Mouse (Mus musculus): ENCODE data around the gene Nfrkb. TPM values are rescaled to one million over a fixed set of nuclear protein-coding genes. Genes with fewer than 3 reads are reported as not detected.

The Nfrkb gene
- 25.8 and 28.0 TPM in 2 replicates for polyA plus RNA-seq (2016; fragmentation: Nextera tagmentation; extraction: Ambion mirVana)

DNA sequence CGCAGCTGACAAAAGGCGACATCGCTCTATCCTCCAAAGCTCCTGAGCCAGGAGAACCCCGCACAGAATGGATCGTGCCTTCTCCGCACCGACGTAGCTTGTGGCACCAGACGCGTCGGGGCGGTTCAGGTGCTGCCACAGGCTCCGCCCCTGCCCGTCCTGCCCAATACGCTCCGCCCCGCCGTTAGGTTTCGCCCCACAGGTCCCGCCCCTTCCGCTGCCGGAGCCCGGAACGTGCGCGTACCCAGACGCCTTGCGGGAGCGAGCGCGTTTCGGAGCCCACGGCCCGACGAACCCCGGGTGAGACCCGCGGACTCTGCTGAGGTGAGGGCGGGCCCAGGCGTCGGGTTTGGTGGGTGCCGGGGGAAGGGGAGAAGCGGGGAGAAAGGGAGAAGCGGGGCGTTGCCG is at the start of gene Nfrkb:
Gene Nfrkb (plus strand): TSS at position 246 of the 408 bp plus-strand sequence.
- peak; percentile 92 for ATAC-seq (ENCODE audit: insufficient number of reproducible peaks, insufficient read depth, low FRiP score, low TSS enrichment)
- H3K27me3 ChIP-seq, result no peaks in the 10 kb centered on the region
- H3K36me3 ChIP-seq, result peaks cover 10% of the 10 kb centered on the region
- peak within 1 kb of the TSS; percentile 83 for H3K9ac ChIP-seq
- under 1% methylated on average over 45 of the region's 46 CpGs for WGBS
- peak within 1 kb of the TSS; percentile 41 for H3K27ac ChIP-seq
- H3K4me3 ChIP-seq, result peak within 1 kb of the TSS; percentile 97
- peaks cover 10% of the 10 kb centered on the region; the same call in 1 of the 2 replicates for H3K4me1 ChIP-seq
- H3K9me3 ChIP-seq, result no peaks in the 10 kb centered on the region
- H3K4me2 ChIP-seq (replicated peaks), result peak within 1 kb of the TSS; percentile 83

DNA sequence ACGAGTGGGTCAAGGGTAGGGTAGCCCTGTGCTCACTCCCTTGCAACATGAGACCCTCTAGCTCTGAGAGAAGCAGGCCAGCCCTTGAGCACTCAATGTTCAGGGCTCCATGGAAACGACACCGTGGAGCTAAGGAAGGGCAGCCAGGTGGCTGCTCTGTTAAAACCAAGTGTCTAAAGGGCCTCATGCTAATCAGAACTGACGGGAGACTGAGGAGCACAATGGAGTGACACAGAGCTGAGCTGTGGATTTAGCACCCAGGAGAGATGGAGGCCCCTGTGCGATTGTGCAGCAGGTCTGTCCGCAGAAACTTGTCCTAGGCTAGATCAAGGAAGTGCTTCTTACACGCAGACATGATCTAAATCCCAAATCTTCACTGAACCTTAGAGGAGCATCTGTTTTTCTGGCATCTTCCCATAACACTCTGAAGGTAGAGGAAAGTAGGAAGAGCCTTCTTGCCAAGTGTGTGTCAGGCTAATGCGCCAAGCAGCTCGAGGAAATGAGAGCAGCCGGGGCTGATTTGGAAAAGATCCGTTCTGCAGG is 41.6 kb upstream of the Nfrkb start:
- Histone ChIP-seq H3K4me1 (peaks cover 3% of the 10 kb centered on the region; the same call in 1 of the 2 replicates), H3K9ac (no peak overlapping the region), H3K9me3 (no peaks in the 10 kb centered on the region), H3K27ac (no peak overlapping the region), H3K27me3 (no peaks in the 10 kb centered on the region), H3K4me2 (replicated peaks) (no peak overlapping the region), H3K4me3 (no peak overlapping the region), H3K36me3 (peaks cover 7% of the 10 kb centered on the region; the same call in 1 of the 2 replicates)
- no peak for ATAC-seq (ENCODE audit: insufficient number of reproducible peaks, insufficient read depth, low FRiP score, low TSS enrichment)
- WGBS, result 71% methylated on average over 11 of the region's 11 CpGs

DNA sequence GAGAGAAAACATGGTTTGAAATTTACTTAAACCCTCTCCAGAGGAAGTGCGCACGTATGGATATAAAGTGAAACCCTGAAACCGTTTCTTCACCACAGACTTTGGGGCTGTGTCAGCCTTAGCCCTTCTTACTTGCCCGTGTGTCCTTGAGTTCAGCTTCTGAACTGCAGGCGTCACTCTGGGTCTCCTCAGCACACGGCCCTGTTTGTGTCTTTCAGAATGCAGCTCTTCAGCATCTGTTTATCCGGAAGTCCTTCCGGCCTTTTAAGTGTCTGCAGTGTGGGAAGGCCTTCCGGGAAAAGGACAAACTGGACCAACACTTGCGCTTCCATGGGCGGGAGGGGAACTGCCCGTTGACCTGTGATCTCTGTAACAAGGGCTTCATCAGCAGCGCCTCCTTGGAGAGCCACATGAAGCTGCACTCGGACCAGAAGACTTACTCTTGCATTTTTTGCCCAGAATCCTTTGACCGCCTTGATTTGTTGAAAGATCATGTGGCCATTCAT is 39.4 kb upstream of the Nfrkb start:
- H3K4me2 ChIP-seq (replicated peaks), result no peak overlapping the region
- 0 out of 2 replicates have a peak, but pooled peaks cover 3% of the 10 kb centered on the region for H3K36me3 ChIP-seq
- no peak for ATAC-seq (ENCODE audit: insufficient number of reproducible peaks, insufficient read depth, low FRiP score, low TSS enrichment)
- H3K4me1 ChIP-seq, result peaks cover 3% of the 10 kb centered on the region; the same call in 1 of the 2 replicates
- H3K4me3 ChIP-seq, result no peak overlapping the region
- WGBS, result 67% methylated on average over 15 of the region's 15 CpGs
- no peaks in the 10 kb centered on the region for H3K27me3 ChIP-seq
- H3K9me3 ChIP-seq, result no peaks in the 10 kb centered on the region
- no peak overlapping the region for H3K27ac ChIP-seq
- no peak overlapping the region for H3K9ac ChIP-seq

GRCm38 (mm10) chr9:31348458-31348857 is 37.5 kb upstream of the Nfrkb start:
- WGBS, result 80% methylated on average over 4 of the region's 4 CpGs

GRCm38 (mm10) chr9:31348915-31349314 is 37.1 kb upstream of the Nfrkb start:
- Histone ChIP-seq H3K27ac (no peak overlapping the region), H3K27me3 (no peaks in the 10 kb centered on the region), H3K9ac (no peak overlapping the region), H3K4me1 (0 out of 2 replicates have a peak, but pooled peaks cover 3% of the 10 kb centered on the region), H3K9me3 (no peaks in the 10 kb centered on the region), H3K4me3 (no peak overlapping the region), H3K4me2 (replicated peaks) (no peak overlapping the region), H3K36me3 (peaks cover 10% of the 10 kb centered on the region)
- WGBS, result 71% methylated on average over 11 of the region's 11 CpGs
- ATAC-seq (ENCODE audit: insufficient number of reproducible peaks, insufficient read depth, low FRiP score, low TSS enrichment), result no peak

More at GRCm38 (mm10) chr9:31348458-31348857, 37.5 kb upstream of the Nfrkb start:
- Histone ChIP-seq H3K36me3 (peaks cover 6% of the 10 kb centered on the region), H3K4me1 (0 out of 2 replicates have a peak, but pooled peaks cover 3% of the 10 kb centered on the region), H3K27me3 (no peaks in the 10 kb centered on the region), H3K9ac (no peak overlapping the region), H3K4me2 (replicated peaks) (no peak overlapping the region), H3K27ac (no peak overlapping the region), H3K9me3 (no peaks in the 10 kb centered on the region), H3K4me3 (no peak overlapping the region)
- no peak for ATAC-seq (ENCODE audit: insufficient number of reproducible peaks, insufficient read depth, low FRiP score, low TSS enrichment)

DNA sequence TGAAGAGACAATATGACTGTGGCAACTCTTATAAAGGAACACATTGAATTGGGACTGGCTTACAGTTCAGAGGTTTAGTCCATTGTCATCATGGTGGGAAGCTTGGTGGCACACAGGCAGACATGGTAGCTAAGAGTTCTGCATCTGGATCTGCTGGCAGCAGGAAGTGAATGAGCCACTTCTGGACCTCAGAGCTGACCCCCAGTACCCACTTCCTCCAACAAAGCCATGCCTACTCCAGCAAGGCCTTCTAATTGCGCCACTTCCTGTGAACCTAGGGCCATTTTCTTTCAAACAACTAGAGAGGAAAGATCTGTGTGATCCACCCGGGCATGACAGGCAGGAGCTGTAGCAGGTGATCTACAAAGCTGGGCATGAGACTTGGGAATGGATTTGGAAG is 33.3 kb upstream of the Nfrkb start:
- no peaks in the 10 kb centered on the region for H3K27me3 ChIP-seq
- no peaks in the 10 kb centered on the region for H3K4me1 ChIP-seq
- no peak overlapping the region for H3K4me3 ChIP-seq
- no peak overlapping the region for H3K9ac ChIP-seq
- no peak overlapping the region for H3K27ac ChIP-seq
- peaks cover 26% of the 10 kb centered on the region for H3K36me3 ChIP-seq
- 80% methylated on average over 2 of the region's 2 CpGs for WGBS
- ATAC-seq (ENCODE audit: insufficient number of reproducible peaks, insufficient read depth, low FRiP score, low TSS enrichment), result no peak
- H3K9me3 ChIP-seq, result no peaks in the 10 kb centered on the region
- H3K4me2 ChIP-seq (replicated peaks), result no peak overlapping the region

DNA sequence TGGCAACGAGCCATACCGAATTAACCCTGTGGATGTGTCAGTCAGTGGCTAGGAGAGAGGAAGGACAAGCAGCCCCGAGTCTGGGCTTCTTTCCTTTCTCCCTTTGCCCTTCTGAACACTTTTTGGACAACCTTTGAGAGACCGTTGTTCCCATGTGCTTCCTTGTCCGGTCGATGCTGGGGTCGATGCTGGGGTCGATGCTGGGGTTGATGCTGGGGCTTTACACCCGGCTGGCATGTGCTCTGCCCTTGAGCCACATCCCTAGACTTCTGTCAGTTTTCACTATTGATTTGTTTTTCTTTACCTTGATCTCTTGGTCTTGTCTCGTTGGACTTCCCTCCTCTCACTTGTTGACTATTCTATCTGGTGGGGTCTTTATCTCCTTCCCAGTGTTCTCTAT is 32.5 kb upstream of the Nfrkb start:
- H3K27ac ChIP-seq, result no peak overlapping the region
- 83% methylated on average over 10 of the region's 10 CpGs for WGBS
- H3K4me2 ChIP-seq (replicated peaks), result no peak overlapping the region
- no peaks in the 10 kb centered on the region for H3K9me3 ChIP-seq
- ATAC-seq (ENCODE audit: insufficient number of reproducible peaks, insufficient read depth, low FRiP score, low TSS enrichment), result no peak
- no peak overlapping the region for H3K4me3 ChIP-seq
- H3K36me3 ChIP-seq, result peaks cover 27% of the 10 kb centered on the region
- no peaks in the 10 kb centered on the region for H3K27me3 ChIP-seq
- no peaks in the 10 kb centered on the region for H3K4me1 ChIP-seq
- H3K9ac ChIP-seq, result no peak overlapping the region

GRCm38 (mm10) chr9:31354051-31354450 is 31.9 kb upstream of the Nfrkb start:
- H3K36me3 ChIP-seq, result peaks cover 31% of the 10 kb centered on the region
- no peak overlapping the region for H3K4me2 ChIP-seq (replicated peaks)
- H3K9ac ChIP-seq, result no peak overlapping the region
- no peak overlapping the region for H3K4me3 ChIP-seq
- no peak for ATAC-seq (ENCODE audit: insufficient number of reproducible peaks, insufficient read depth, low FRiP score, low TSS enrichment)
- no peak overlapping the region for H3K27ac ChIP-seq
- no peaks in the 10 kb centered on the region for H3K9me3 ChIP-seq
- WGBS, result 84% methylated on average over 7 of the region's 7 CpGs
- H3K4me1 ChIP-seq, result no peaks in the 10 kb centered on the region
- H3K27me3 ChIP-seq, result no peaks in the 10 kb centered on the region

- no peaks in the 10 kb centered on the region for H3K4me1 ChIP-seq
- H3K36me3 ChIP-seq, result peaks cover 36% of the 10 kb centered on the region
- H3K9ac ChIP-seq, result no peak overlapping the region
- H3K27ac ChIP-seq, result no peak overlapping the region
- H3K4me2 ChIP-seq (replicated peaks), result no peak overlapping the region
- no peak for ATAC-seq (ENCODE audit: insufficient number of reproducible peaks, insufficient read depth, low FRiP score, low TSS enrichment)
- H3K27me3 ChIP-seq, result no peaks in the 10 kb centered on the region
- H3K9me3 ChIP-seq, result no peaks in the 10 kb centered on the region
- H3K4me3 ChIP-seq, result no peak overlapping the region
- 90% methylated on average over 9 of the region's 9 CpGs for WGBS
These were observed 22.0 kb upstream of the Nfrkb start for GRCm38 (mm10) chr9:31363698-31364609.

- WGBS, result 72% methylated on average over 8 of the region's 8 CpGs
- no peak for ATAC-seq (ENCODE audit: insufficient number of reproducible peaks, insufficient read depth, low FRiP score, low TSS enrichment)
- Histone ChIP-seq H3K27me3 (no peaks in the 10 kb centered on the region), H3K4me3 (no peak overlapping the region), H3K4me2 (replicated peaks) (no peak overlapping the region), H3K9ac (no peak overlapping the region), H3K27ac (no peak overlapping the region), H3K4me1 (no peaks in the 10 kb centered on the region), H3K36me3 (peaks cover 27% of the 10 kb centered on the region), H3K9me3 (no peaks in the 10 kb centered on the region)
These were observed 20.9 kb upstream of the Nfrkb start for GRCm38 (mm10) chr9:31365086-31365485.

DNA sequence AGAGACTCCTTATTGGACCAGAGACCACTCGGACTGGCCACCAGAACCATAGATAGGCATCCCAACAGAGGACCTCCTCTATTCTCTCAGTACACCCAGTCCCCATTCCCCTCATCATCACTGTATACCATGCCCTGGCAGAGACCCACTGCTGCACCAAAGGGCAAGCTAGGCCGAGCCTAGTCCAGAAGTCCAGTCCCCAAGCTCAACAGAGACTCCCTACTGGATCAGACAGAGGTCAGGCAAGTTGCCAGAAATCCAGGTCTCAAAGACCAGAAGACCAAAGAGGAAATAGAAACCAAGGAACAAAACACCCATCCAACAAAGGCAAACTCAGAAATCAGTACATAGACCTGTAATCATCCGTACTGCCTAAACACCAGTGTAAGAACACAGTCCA is 14.3 kb upstream of the Nfrkb start:
- Histone ChIP-seq H3K4me3 (no peak overlapping the region), H3K4me1 (no peaks in the 10 kb centered on the region), H3K36me3 (peaks cover 16% of the 10 kb centered on the region), H3K27me3 (no peaks in the 10 kb centered on the region), H3K27ac (no peak overlapping the region), H3K9me3 (no peaks in the 10 kb centered on the region; the same call in 1 of the 2 replicates), H3K4me2 (replicated peaks) (no peak overlapping the region), H3K9ac (no peak overlapping the region)
- ATAC-seq (ENCODE audit: insufficient number of reproducible peaks, insufficient read depth, low FRiP score, low TSS enrichment), result no peak
- WGBS, result 95% methylated on average over 3 of the region's 3 CpGs

DNA sequence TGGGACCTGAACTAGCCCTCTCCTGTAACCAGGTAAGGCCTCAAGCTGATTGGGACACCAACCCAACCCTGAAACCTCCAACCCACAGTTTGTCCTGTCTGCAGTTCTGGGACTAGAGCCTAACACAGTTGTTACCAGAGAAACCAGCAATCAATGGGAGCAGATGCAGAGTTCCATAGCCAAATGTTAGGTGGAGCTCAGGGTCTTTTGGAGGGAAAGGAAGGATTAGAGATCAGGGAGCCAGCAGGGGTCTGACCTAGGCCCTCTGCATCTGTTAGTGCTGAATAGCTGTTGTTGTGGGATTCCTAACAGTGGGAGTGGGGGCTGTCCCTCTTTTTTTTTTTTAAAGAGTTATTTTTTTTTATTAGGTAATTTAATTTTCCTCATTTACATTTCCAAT is 9.3 kb upstream of the Nfrkb start:
- Histone ChIP-seq H3K9me3 (no peaks in the 10 kb centered on the region; the same call in 1 of the 2 replicates), H3K4me3 (no peak overlapping the region), H3K27ac (no peak overlapping the region), H3K4me2 (replicated peaks) (no peak overlapping the region), H3K27me3 (no peaks in the 10 kb centered on the region), H3K36me3 (peaks cover 11% of the 10 kb centered on the region), H3K4me1 (no peaks in the 10 kb centered on the region), H3K9ac (no peak overlapping the region)
- no peak for ATAC-seq (ENCODE audit: insufficient number of reproducible peaks, insufficient read depth, low FRiP score, low TSS enrichment)

All from embryonic facial prominence, embryonic 12.5 days (tissue).